In the genomic region with DNA sequence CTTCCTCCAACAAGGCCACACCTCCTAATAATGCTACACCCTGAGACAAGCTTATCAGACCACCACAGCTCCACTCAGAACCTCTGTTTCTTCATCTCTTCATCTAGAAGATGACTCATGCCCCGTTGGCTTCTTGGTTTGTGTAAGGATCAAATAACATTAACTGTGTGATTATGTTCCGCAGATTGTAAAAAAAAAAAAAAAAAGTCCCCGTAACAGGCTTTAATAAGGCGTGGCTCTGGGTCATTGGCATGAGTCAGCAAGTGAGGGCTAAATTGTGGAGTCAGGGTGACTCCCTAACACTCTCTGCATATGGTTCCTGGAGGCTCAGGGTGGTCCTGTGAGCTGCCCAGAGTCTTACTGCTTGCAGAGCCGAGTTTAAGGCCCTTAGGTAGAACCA, we compare ENCODE assay signal across 11 mouse cellular contexts. TPM values are rescaled to one million over a fixed set of nuclear protein-coding genes. Genes with fewer than 3 reads are reported as not detected.
DNase-seq lines count a peak whose midpoint lies in the region; ATAC-seq and TF ChIP-seq lines count a peak whose summit lies in the region.
"Had no signal": no experiment of that assay in that cellular context is flagged by ENCODE, and none has a peak within 500 bp of the region (broad histone marks: within the 10 kb centered on the region; RNA-seq: fewer than 3 reads in every experiment).

No protein-coding gene starts in this region.

- no peak overlapping the region for H3K4me3 ChIP-seq in midbrain, embryonic 10.5 days
- H3K4me3 ChIP-seq in midbrain, embryonic 11.5 days (ENCODE audit: low read depth, low read length): no peak overlapping the region
- no peak overlapping the region for H3K4me3 ChIP-seq in embryonic facial prominence, embryonic 10.5 days
- H3K4me3 ChIP-seq in liver, embryonic 12.5 days: no peak overlapping the region
- no peak overlapping the region for H3K4me3 ChIP-seq in neural tube, embryonic 15.5 days (replicated peaks)
- no peak overlapping the region for H3K4me3 ChIP-seq in forebrain, postnatal 0 days (ENCODE audit: low read depth, low read length)
- H3K4me3 ChIP-seq: limb, embryonic 13.5 days; neural tube, embryonic 13.5 days had no signal

- no peaks in the 10 kb centered on the region for H3K9me3 ChIP-seq in midbrain, embryonic 10.5 days (replicated peaks)
- no peaks in the 10 kb centered on the region for H3K9me3 ChIP-seq in midbrain, embryonic 11.5 days (ENCODE audit: control insufficient read depth, low read length)
- H3K9me3 ChIP-seq in embryonic facial prominence, embryonic 10.5 days: no peaks in the 10 kb centered on the region
- H3K9me3 ChIP-seq in liver, embryonic 12.5 days (replicated peaks): no peaks in the 10 kb centered on the region
- no peaks in the 10 kb centered on the region for H3K9me3 ChIP-seq in neural tube, embryonic 15.5 days (replicated peaks)
- no peaks in the 10 kb centered on the region for H3K9me3 ChIP-seq in forebrain, postnatal 0 days (ENCODE audit: low read length)
- H3K9me3 ChIP-seq: limb, embryonic 13.5 days; neural tube, embryonic 13.5 days had no signal

- peak overlapping the region; percentile 76; the same call in 1 of the 2 replicates for H3K27ac ChIP-seq in midbrain, embryonic 10.5 days (replicated peaks)
- no peak overlapping the region for H3K27ac ChIP-seq in midbrain, embryonic 11.5 days (ENCODE audit: low read depth, low read length)
- peak overlapping the region; percentile 91 for H3K27ac ChIP-seq in embryonic facial prominence, embryonic 10.5 days (replicated peaks)
- H3K27ac ChIP-seq in liver, embryonic 12.5 days: peak overlapping the region; percentile 73
- no peak overlapping the region for H3K27ac ChIP-seq in neural tube, embryonic 15.5 days (replicated peaks)
- H3K27ac ChIP-seq in forebrain, postnatal 0 days (ENCODE audit: low read depth, low read length): no peak overlapping the region
- H3K27ac ChIP-seq: neural tube, embryonic 13.5 days had no signal

- no peak overlapping the region for H3K4me2 ChIP-seq in midbrain, embryonic 11.5 days
- peak overlapping the region; percentile 40 for H3K4me2 ChIP-seq in liver, embryonic 12.5 days
- no peak overlapping the region for H3K4me2 ChIP-seq in neural tube, embryonic 15.5 days
- H3K4me2 ChIP-seq in forebrain, postnatal 0 days (ENCODE audit: low read depth): no peak overlapping the region
- H3K4me2 ChIP-seq: neural tube, embryonic 13.5 days had no signal

- no peaks in the 10 kb centered on the region for H3K36me3 ChIP-seq in midbrain, embryonic 10.5 days
- no peaks in the 10 kb centered on the region for H3K36me3 ChIP-seq in midbrain, embryonic 11.5 days (ENCODE audit: control insufficient read depth, insufficient read depth, low read length)
- H3K36me3 ChIP-seq in embryonic facial prominence, embryonic 10.5 days (replicated peaks): no peaks in the 10 kb centered on the region
- H3K36me3 ChIP-seq in liver, embryonic 12.5 days: no peaks in the 10 kb centered on the region
- no peaks in the 10 kb centered on the region for H3K36me3 ChIP-seq in neural tube, embryonic 15.5 days
- H3K36me3 ChIP-seq in forebrain, postnatal 0 days (ENCODE audit: insufficient read depth): no peaks in the 10 kb centered on the region
- H3K36me3 ChIP-seq: limb, embryonic 13.5 days; neural tube, embryonic 13.5 days had no signal

- 69% methylated on average over 5 of the region's 5 CpGs for WGBS in midbrain, embryonic 10.5 days
- WGBS in midbrain, embryonic 11.5 days: 82% methylated on average over 5 of the region's 5 CpGs
- WGBS in embryonic facial prominence, embryonic 10.5 days: 58% methylated on average over 5 of the region's 5 CpGs
- WGBS in liver, embryonic 12.5 days (ENCODE audit: insufficient replicate concordance): 12% methylated on average over 5 of the region's 5 CpGs
- WGBS in neural tube, embryonic 15.5 days: 73% methylated on average over 5 of the region's 5 CpGs
- WGBS in forebrain, postnatal 0 days: 79% methylated on average over 5 of the region's 5 CpGs

- no peak for ATAC-seq in midbrain, embryonic 11.5 days (ENCODE audit: low FRiP score)
- ATAC-seq in liver, embryonic 12.5 days: peak; percentile 67
- ATAC-seq in neural tube, embryonic 15.5 days (ENCODE audit: low FRiP score): no peak
- ATAC-seq in forebrain, postnatal 0 days: no peak
- ATAC-seq: hindbrain, embryonic 16.5 days had no signal

- H3K27me3 ChIP-seq in midbrain, embryonic 10.5 days (ENCODE audit: low read depth, poor library complexity, severe bottlenecking): no peaks in the 10 kb centered on the region
- H3K27me3 ChIP-seq in midbrain, embryonic 11.5 days (ENCODE audit: control insufficient read depth, insufficient read depth, low read length): no peaks in the 10 kb centered on the region
- no peaks in the 10 kb centered on the region for H3K27me3 ChIP-seq in embryonic facial prominence, embryonic 10.5 days (replicated peaks; ENCODE audit: low read depth, poor library complexity, severe bottlenecking)
- no peaks in the 10 kb centered on the region; the same call in 1 of the 2 replicates for H3K27me3 ChIP-seq in liver, embryonic 12.5 days (replicated peaks)
- no peaks in the 10 kb centered on the region; the same call in 1 of the 2 replicates for H3K27me3 ChIP-seq in neural tube, embryonic 15.5 days (replicated peaks)
- no peaks in the 10 kb centered on the region for H3K27me3 ChIP-seq in forebrain, postnatal 0 days (ENCODE audit: insufficient read depth, low read length)
- H3K27me3 ChIP-seq: limb, embryonic 13.5 days; neural tube, embryonic 13.5 days had no signal

- H3K9ac ChIP-seq in midbrain, embryonic 11.5 days (ENCODE audit: low read length): no peak overlapping the region
- no peak overlapping the region for H3K9ac ChIP-seq in liver, embryonic 12.5 days
- H3K9ac ChIP-seq in neural tube, embryonic 15.5 days (replicated peaks): no peak overlapping the region
- no peak overlapping the region for H3K9ac ChIP-seq in forebrain, postnatal 0 days
- H3K9ac ChIP-seq: limb, embryonic 13.5 days; neural tube, embryonic 13.5 days had no signal

- no peak for TF ChIP-seq CTCF in forebrain, postnatal 0 days (IDR thresholded peaks at IDR 0.05; ENCODE audit: low read depth)

- DNase-seq in midbrain, embryonic 10.5 days (ENCODE audit: low spot score): no peak
- no peak for DNase-seq in midbrain, embryonic 11.5 days (ENCODE audit: low spot score, missing footprints)
- DNase-seq in embryonic facial prominence, embryonic 10.5 days (ENCODE audit: low spot score): no peak
- DNase-seq in cerebellum, adult 9-10 months: no peak
- no peak for DNase-seq in forebrain, postnatal 0 days
- DNase-seq: adrenal gland, postnatal 25 days had no signal

- H3K4me1 ChIP-seq in midbrain, embryonic 10.5 days: peaks cover 24% of the 10 kb centered on the region
- H3K4me1 ChIP-seq in midbrain, embryonic 11.5 days (ENCODE audit: control insufficient read depth, insufficient read depth, low read length): no peaks in the 10 kb centered on the region
- peaks cover 33% of the 10 kb centered on the region for H3K4me1 ChIP-seq in embryonic facial prominence, embryonic 10.5 days
- H3K4me1 ChIP-seq in liver, embryonic 12.5 days: peaks cover 54% of the 10 kb centered on the region
- peaks cover 8% of the 10 kb centered on the region; the same call in 1 of the 2 replicates for H3K4me1 ChIP-seq in neural tube, embryonic 15.5 days
- H3K4me1 ChIP-seq in forebrain, postnatal 0 days (ENCODE audit: insufficient read depth): no peaks in the 10 kb centered on the region

RNA-seq across cellular contexts. Expression of gene Myh9, which starts 39.7 kb away (rescaled TPM):
- polyA plus RNA-seq in midbrain, embryonic 10.5 days (2016; fragmentation: Nextera tagmentation; extraction: Ambion mirVana): 29.0 and 29.4 TPM in 2 replicates
- 16.4 and 19.6 TPM in 2 replicates for polyA plus RNA-seq in midbrain, embryonic 11.5 days (2014; fragmentation: Nextera tagmentation; extraction: Ambion mirVana)
- polyA plus RNA-seq in embryonic facial prominence, embryonic 10.5 days (2016; fragmentation: Nextera tagmentation; extraction: Ambion mirVana): 45.7 and 46.9 TPM in 2 replicates
- polyA plus RNA-seq in liver, embryonic 12.5 days (2016; fragmentation: Nextera tagmentation; extraction: Ambion mirVana): 32.5 and 34.2 TPM in 2 replicates
- 9.6 and 17.7 TPM in 2 replicates for polyA plus RNA-seq in neural tube, embryonic 15.5 days (2015; fragmentation: Nextera tagmentation; extraction: Ambion mirVana)
- total RNA-seq in forebrain, postnatal 0 days (2014; rRNA removed): 26.4 and 35.2 TPM in 2 replicates
- 5.8 and 7.2 TPM in 2 replicates for polyA plus RNA-seq in forebrain, postnatal 0 days (2015; fragmentation: Nextera tagmentation; extraction: Ambion mirVana)

RNA-seq across cellular contexts. Expression of gene Txn2, which starts 47.1 kb away (rescaled TPM):
- polyA plus RNA-seq in midbrain, embryonic 10.5 days (2016; fragmentation: Nextera tagmentation; extraction: Ambion mirVana): 285 and 291 TPM in 2 replicates
- polyA plus RNA-seq in midbrain, embryonic 11.5 days (2014; fragmentation: Nextera tagmentation; extraction: Ambion mirVana): 242 and 255 TPM in 2 replicates
- 287 and 289 TPM in 2 replicates for polyA plus RNA-seq in embryonic facial prominence, embryonic 10.5 days (2016; fragmentation: Nextera tagmentation; extraction: Ambion mirVana)
- 239 and 249 TPM in 2 replicates for polyA plus RNA-seq in liver, embryonic 12.5 days (2016; fragmentation: Nextera tagmentation; extraction: Ambion mirVana)
- polyA plus RNA-seq in neural tube, embryonic 15.5 days (2015; fragmentation: Nextera tagmentation; extraction: Ambion mirVana): 193 and 217 TPM in 2 replicates
- 35.8 and 36.5 TPM in 2 replicates for total RNA-seq in forebrain, postnatal 0 days (2014; rRNA removed)
- polyA plus RNA-seq in forebrain, postnatal 0 days (2015; fragmentation: Nextera tagmentation; extraction: Ambion mirVana): 200 and 227 TPM in 2 replicates

Comparison
In these comparisons a context has a peak if more than half of its experiments do, and no peak if none do; other contexts are left out.
1. H3K27ac ChIP-seq: peak in midbrain, embryonic 10.5 days (single experiment), embryonic facial prominence, embryonic 10.5 days (single experiment) and liver, embryonic 12.5 days (single experiment); none in midbrain, embryonic 11.5 days (single experiment), neural tube, embryonic 15.5 days (single experiment) and forebrain, postnatal 0 days (single experiment).